Mouse (Mus musculus) ES-E14 (cell line): ENCODE measurements around the gene Cog5. TPM values are rescaled to one million over a fixed set of nuclear protein-coding genes. Genes with fewer than 3 reads are reported as not detected.

Experiments used
- DNase-seq: peaks from one replicate; pipeline ENCODE4 v3.0.0-alpha.2; 2013; ENCODE audit warnings: low read depth, low spot score
- H3K27ac ChIP-seq: 2 replicates; pipeline ENCODE4 v1.5.1; 2012; ENCODE audit warnings: low read depth, mild to moderate bottlenecking, low read length, moderate library complexity, mixed read lengths; ENCODE audit not compliant: poor library complexity, insufficient read depth, severe bottlenecking
- H3K36me3 ChIP-seq: 2 replicates; pipeline ENCODE4 v1.6.1; 2012; ENCODE audit warnings: mild to moderate bottlenecking, low read length, moderate library complexity, mixed read lengths; ENCODE audit not compliant: control insufficient read depth, poor library complexity, insufficient read depth, severe bottlenecking
- H3K4me1 ChIP-seq, 2 experiments: fragments of 150-350 bp in 1 of 2; sonication (generic) in 1 of 2; 2 replicates each; pipeline ENCODE4 v1.6.1; 2012; ENCODE audit warnings: low read length in 2 of 2, mild to moderate bottlenecking in 1 of 2, mixed read lengths in 1 of 2; ENCODE audit not compliant: control insufficient read depth in 2 of 2, insufficient read depth in 2 of 2, poor library complexity in 1 of 2
- H3K4me3 ChIP-seq, 2 experiments: fragments of 150-350 bp in 1 of 2; sonication (generic) in 1 of 2; 2 replicates each; pipeline ENCODE4 v1.5.1; 2012; ENCODE audit warnings: low read length in 2 of 2, low read depth in 1 of 2, mild to moderate bottlenecking in 1 of 2, mixed read lengths in 1 of 2; ENCODE audit not compliant: insufficient read depth in 1 of 2, poor library complexity in 1 of 2, severe bottlenecking in 1 of 2
- H3K9ac ChIP-seq: 2 replicates; pipeline ENCODE4 v1.6.1; 2012; ENCODE audit warnings: low read depth, mild to moderate bottlenecking, low read length, mixed read lengths; ENCODE audit not compliant: poor library complexity, insufficient read depth, severe bottlenecking
- H3K9me3 ChIP-seq: fragments of 150-350 bp; sonication (generic); 2 replicates; pipeline ENCODE4 v1.6.1; 2012; ENCODE audit warnings: low read depth, mild to moderate bottlenecking, low read length; ENCODE audit not compliant: control insufficient read depth, insufficient read depth
- CHD2 ChIP-seq: IDR thresholded peaks from 2 replicates; pipeline ENCODE4 v1.6.1; 2014; ENCODE audit warnings: mild to moderate bottlenecking, low read depth, low read length, inconsistent platforms
- HCFC1 ChIP-seq: IDR thresholded peaks from 2 replicates; pipeline ENCODE4 v1.6.1; 2012; ENCODE audit warnings: low read length, inconsistent platforms, borderline replicate concordance; ENCODE audit not compliant: insufficient read depth
- MAFK ChIP-seq: IDR thresholded peaks from 2 replicates; pipeline ENCODE4 v1.6.1; 2014; ENCODE audit warnings: mild to moderate bottlenecking, low read depth, low read length, inconsistent platforms; ENCODE audit not compliant: insufficient read depth
- ZC3H11A ChIP-seq: IDR thresholded peaks from 2 replicates; pipeline ENCODE4 v1.6.1; 2012; ENCODE audit warnings: low read depth, mild to moderate bottlenecking, inconsistent platforms, low read length, borderline replicate concordance
- ZNF384 ChIP-seq: IDR thresholded peaks from 2 replicates; pipeline ENCODE4 v1.6.1; 2012; ENCODE audit warnings: low read depth, low read length, inconsistent platforms
- in situ Hi-C, 2 experiments: fragments of 600-800 bp; cut with MboI; formaldehyde crosslinking; loops; one replicate each; pipeline ENCODE4 v1.15.1; 2025; ENCODE audit warnings: low sequenced_read_pairs in 2 of 2, inconsistent platforms in 1 of 2; ENCODE audit not compliant: unreplicated experiment in 2 of 2
- total RNA-seq: library from RNA; depleted of rRNA; stranded (reverse); fragments of 300-350 nt; gene quantifications from 2 replicates; pipeline ENCODE4 v1.2.3, GENCODE M21; 2012

The Cog5 gene
- total RNA-seq, 1 experiment: 33.3 TPM

DNA sequence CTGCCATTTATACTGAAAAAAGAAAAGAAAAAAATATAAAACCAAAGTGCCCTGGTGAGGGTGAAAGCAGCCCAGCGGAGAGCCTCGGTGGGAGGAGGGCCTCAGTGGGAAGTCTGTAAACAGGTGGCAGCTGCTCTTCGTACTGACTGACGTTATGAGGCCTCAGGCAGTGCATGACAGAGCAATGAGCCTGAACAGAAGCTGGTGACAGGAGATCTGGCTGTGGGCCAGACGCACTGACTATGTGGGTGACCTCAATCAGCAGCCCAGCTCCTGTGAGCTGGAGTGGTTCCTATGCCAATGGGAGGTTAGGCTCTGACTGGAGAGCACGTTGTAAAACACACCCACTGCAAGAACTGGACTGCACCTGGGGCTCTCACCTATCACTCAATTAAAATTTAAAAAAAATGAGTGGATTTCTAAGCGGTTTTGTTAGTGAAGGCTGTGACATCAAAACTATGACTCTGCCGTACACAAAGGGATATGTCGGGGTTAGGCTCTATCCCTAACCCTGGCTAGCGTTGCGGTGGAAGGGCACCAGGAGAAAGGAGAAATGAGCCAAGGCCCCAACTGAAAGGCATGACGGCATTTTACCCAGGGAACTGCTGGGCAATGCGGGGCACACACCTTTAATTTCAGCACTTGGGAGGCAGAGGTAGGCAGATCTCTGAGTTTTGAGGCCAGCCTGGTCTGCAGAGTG lies 319.0 kb downstream of the Cog5 start:
- 0 out of 2 replicates have a peak overlapping the region, but pooled peaks have one; percentile 6 for H3K27ac ChIP-seq
- H3K4me3 ChIP-seq: no peak overlapping the region
- H3K36me3 ChIP-seq: no peaks in the 10 kb centered on the region
- DNase-seq: no peak
- in situ Hi-C loops: loop anchor here in 1 of 2 experiments (10.0 kb wide), 1 partner anchor 171 kb away; no protein-coding TSS in a partner anchor
- H3K4me1 ChIP-seq: no peaks in the 10 kb centered on the region
- no peak overlapping the region for H3K9ac ChIP-seq
- no peaks in the 10 kb centered on the region for H3K9me3 ChIP-seq
- TF ChIP-seq MAFK (no peak), ZNF384 (no peak), HCFC1 (no peak), ZC3H11A (no peak), CHD2 (no peak)

DNA sequence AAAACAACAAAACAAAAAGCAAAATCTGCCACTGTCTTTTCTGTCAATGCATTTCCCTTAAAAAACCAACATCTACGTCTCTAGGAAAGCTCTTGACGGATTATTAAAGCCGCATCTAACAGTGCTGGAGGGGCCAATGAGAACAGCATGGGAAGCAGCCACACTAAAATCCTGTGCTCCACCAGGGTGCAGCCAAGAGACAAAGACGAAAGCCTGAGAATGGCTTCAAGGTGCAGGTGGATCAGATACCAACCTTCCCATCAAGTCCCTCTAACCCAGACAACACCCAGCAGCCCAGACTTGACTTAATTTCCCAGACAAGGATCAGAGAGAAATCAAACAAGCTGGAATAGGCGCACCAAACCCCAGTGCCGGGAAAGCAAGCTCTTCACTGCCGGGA lies 321.9 kb downstream of the Cog5 start:
- TF ChIP-seq HCFC1 (no peak), MAFK (no peak), ZNF384 (no peak), CHD2 (no peak), ZC3H11A (no peak)
- Histone ChIP-seq H3K9ac (no peak overlapping the region), H3K27ac (no peak overlapping the region), H3K36me3 (no peaks in the 10 kb centered on the region), H3K4me1 (no peaks in the 10 kb centered on the region), H3K9me3 (no peaks in the 10 kb centered on the region), H3K4me3 (no peak overlapping the region)
- in situ Hi-C loops: loop anchor here in 1 of 2 experiments (10.0 kb wide), 1 partner anchor 168 kb away; no protein-coding TSS in a partner anchor
- DNase-seq: peak; percentile 22

DNA sequence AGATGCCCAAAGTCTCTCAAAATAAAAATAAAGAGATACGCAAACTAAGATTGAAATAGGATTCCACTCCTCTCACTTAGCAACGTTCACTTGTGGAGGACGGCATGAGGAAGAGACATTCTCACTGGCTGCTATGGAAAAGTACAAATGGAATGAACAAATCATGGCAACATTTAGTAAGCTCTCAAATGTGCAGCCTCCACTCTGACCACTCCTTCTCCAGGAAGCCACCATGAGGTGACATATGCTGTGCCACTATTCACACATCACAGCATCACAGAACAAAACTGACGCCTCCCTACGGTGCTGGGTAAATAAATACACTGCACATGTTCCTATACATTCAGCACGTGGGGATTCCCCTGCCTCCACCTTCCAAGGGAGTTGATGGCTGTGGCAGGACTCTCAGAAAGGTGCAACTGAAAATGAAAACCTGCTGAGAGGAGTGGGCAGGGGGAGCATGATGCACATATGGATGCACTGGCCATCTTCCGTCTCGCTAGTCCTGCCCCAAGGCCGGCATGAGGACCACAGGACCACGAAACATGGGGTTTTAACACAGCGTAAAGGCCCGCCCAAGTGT lies 323.0 kb downstream of the Cog5 start:
- Histone ChIP-seq H3K36me3 (no peaks in the 10 kb centered on the region), H3K27ac (no peak overlapping the region), H3K9me3 (no peaks in the 10 kb centered on the region), H3K4me3 (no peak overlapping the region), H3K4me1 (no peaks in the 10 kb centered on the region), H3K9ac (no peak overlapping the region)
- in situ Hi-C loops: loop anchor here in 1 of 2 experiments (10.0 kb wide), 1 partner anchor 167 kb away; no protein-coding TSS in a partner anchor
- TF ChIP-seq HCFC1 (no peak), CHD2 (no peak), ZC3H11A (no peak), ZNF384 (no peak)
- DNase-seq: no peak

DNA sequence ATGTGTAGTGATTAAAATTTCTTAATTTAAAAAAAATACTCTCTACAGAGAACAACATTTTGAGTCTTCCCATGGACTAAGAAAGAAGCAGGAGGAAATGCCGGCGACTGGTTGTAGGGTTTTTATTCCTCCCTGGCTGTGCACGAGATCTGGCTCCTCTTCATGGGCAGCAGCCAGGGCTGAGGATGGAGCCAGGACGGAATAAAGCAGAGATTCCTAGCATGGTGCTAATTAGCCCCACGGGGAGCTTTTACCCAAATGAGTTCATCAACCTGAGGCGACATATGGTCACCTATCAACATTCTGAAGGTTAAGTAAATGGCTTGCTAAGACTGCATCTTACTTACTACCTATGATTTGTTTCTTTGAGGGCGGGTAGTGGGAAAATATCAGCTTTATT lies 328.6 kb downstream of the Cog5 start:
- no peaks in the 10 kb centered on the region for H3K4me1 ChIP-seq
- H3K9me3 ChIP-seq: no peaks in the 10 kb centered on the region
- no peak for DNase-seq
- no peak overlapping the region for H3K9ac ChIP-seq
- H3K36me3 ChIP-seq: no peaks in the 10 kb centered on the region
- no peak overlapping the region for H3K27ac ChIP-seq
- no peak overlapping the region for H3K4me3 ChIP-seq
- in situ Hi-C loops: no loop called here
- TF ChIP-seq MAFK (no peak), ZC3H11A (no peak)

DNA sequence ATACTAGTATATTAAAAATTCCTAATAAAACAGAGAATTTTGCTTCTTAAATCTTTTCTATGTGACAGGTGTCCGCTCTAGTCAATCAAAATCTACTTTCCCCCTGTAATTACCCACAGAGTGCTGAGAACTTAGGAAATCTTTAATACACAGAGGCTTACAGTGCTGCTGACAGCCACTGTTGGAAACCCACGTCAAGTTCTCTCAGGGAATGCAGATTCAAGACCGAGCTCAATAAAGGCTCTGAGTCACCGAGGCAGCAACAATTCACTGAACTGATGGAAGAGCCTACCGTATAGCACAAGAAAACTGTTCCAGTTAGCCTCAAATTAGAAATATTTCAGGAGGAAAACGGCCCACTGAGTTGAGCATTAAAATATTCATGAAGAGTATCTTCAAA lies 329.1 kb downstream of the Cog5 start:
- Histone ChIP-seq H3K4me3 (no peak overlapping the region), H3K4me1 (no peaks in the 10 kb centered on the region), H3K36me3 (no peaks in the 10 kb centered on the region), H3K27ac (no peak overlapping the region), H3K9ac (no peak overlapping the region), H3K9me3 (no peaks in the 10 kb centered on the region)
- DNase-seq: no peak
- TF ChIP-seq MAFK (no peak), HCFC1 (no peak), ZC3H11A (no peak), CHD2 (no peak), ZNF384 (no peak)
- in situ Hi-C loops: no loop called here
